Mouse (Mus musculus): ENCODE data around the gene Phactr4. TPM values are rescaled to one million over a fixed set of nuclear protein-coding genes. Genes with fewer than 3 reads are reported as not detected.

The Phactr4 gene
- polyA plus RNA-seq, 1 experiment from 2014 or later, result 10.3 TPM

- Histone ChIP-seq H3K4me1 (replicated peaks) (no peaks in the 10 kb centered on the region), H3K9me3 (replicated peaks) (no peaks in the 10 kb centered on the region), H3K27ac (no peak overlapping the region), H3K4me3 (replicated peaks) (no peak overlapping the region), H3K4me2 (no peak overlapping the region), H3K36me3 (peaks cover 91% of the 10 kb centered on the region), H3K9ac (no peak overlapping the region), H3K27me3 (no peaks in the 10 kb centered on the region)
- DNase-seq (no peak), ATAC-seq (ENCODE audit: low read depth) (no peak)
- 83% methylated on average over 18 of the region's 18 CpGs for WGBS (ENCODE audit: insufficient replicate concordance)
These were observed 54.6 kb downstream of the Phactr4 start for GRCm38 (mm10) chr4:132367480-132368201.

- 87% methylated on average over 13 of the region's 13 CpGs for whole genome bisulfite sequencing (ENCODE audit: insufficient replicate concordance)
- Histone ChIP-seq H3K27ac (no peak overlapping the region), H3K36me3 (peaks cover 89% of the 10 kb centered on the region)
These were observed 56.7 kb downstream of the Phactr4 start for GRCm38 (mm10) chr4:132365450-132366060.

GRCm38 (mm10) chr4:132363487-132363886 is 58.8 kb downstream of the Phactr4 start:
- no peaks in the 10 kb centered on the region for H3K27me3 ChIP-seq
- no peak overlapping the region for H3K4me3 ChIP-seq (replicated peaks)
- no peak overlapping the region for H3K9ac ChIP-seq
- DNase-seq (no peak), ATAC-seq (ENCODE audit: low read depth) (no peak)
- H3K27ac ChIP-seq, result no peak overlapping the region
- H3K4me2 ChIP-seq, result no peak overlapping the region
- no peaks in the 10 kb centered on the region for H3K4me1 ChIP-seq (replicated peaks)
- peaks cover 88% of the 10 kb centered on the region for H3K36me3 ChIP-seq
- H3K9me3 ChIP-seq (replicated peaks), result no peaks in the 10 kb centered on the region
- WGBS (ENCODE audit: insufficient replicate concordance), result 92% methylated on average over 11 of the region's 11 CpGs

More at GRCm38 (mm10) chr4:132365450-132366060, 56.7 kb downstream of the Phactr4 start:
- no peak overlapping the region for H3K4me3 ChIP-seq (replicated peaks)
- H3K9me3 ChIP-seq (replicated peaks), result no peaks in the 10 kb centered on the region
- no peaks in the 10 kb centered on the region for H3K27me3 ChIP-seq
- no peak for DNase-seq
- no peak for ATAC-seq (ENCODE audit: low read depth)
- H3K9ac ChIP-seq, result no peak overlapping the region
- no peaks in the 10 kb centered on the region for H3K4me1 ChIP-seq (replicated peaks)
- H3K4me2 ChIP-seq, result no peak overlapping the region

- Histone ChIP-seq H3K27me3 (no peaks in the 10 kb centered on the region), H3K4me2 (no peak overlapping the region), H3K9ac (no peak overlapping the region), H3K27ac (no peak overlapping the region), H3K9me3 (replicated peaks) (no peaks in the 10 kb centered on the region), H3K4me3 (replicated peaks) (no peak overlapping the region), H3K36me3 (peaks cover 70% of the 10 kb centered on the region), H3K4me1 (replicated peaks) (peaks cover 30% of the 10 kb centered on the region)
- 76% methylated on average over 4 of the region's 4 CpGs for WGBS (ENCODE audit: insufficient replicate concordance)
- ATAC-seq (ENCODE audit: low read depth) (no peak), DNase-seq (no peak)
These were observed 62.8 kb downstream of the Phactr4 start for GRCm38 (mm10) chr4:132359510-132359909.

- Histone ChIP-seq H3K4me2 (peak overlapping the region; percentile 53), H3K9ac (peak overlapping the region; percentile 63), H3K27me3 (no peaks in the 10 kb centered on the region), H3K9me3 (replicated peaks) (no peaks in the 10 kb centered on the region), H3K36me3 (peaks cover 61% of the 10 kb centered on the region), H3K27ac (peak overlapping the region; percentile 87), H3K4me3 (replicated peaks) (peak overlapping the region; percentile 8; the same call in 1 of the 2 replicates), H3K4me1 (replicated peaks) (peaks cover 50% of the 10 kb centered on the region)
- DNase-seq (no peak), ATAC-seq (ENCODE audit: low read depth) (peak; percentile 85)
- 32% methylated on average over 12 of the region's 12 CpGs for WGBS (ENCODE audit: insufficient replicate concordance)
These were observed 66.1 kb downstream of the Phactr4 start for GRCm38 (mm10) chr4:132356170-132356569.

GRCm38 (mm10) chr4:132355403-132355802 is 66.9 kb downstream of the Phactr4 start:
- Histone ChIP-seq H3K27ac (peak overlapping the region; percentile 87), H3K9ac (no peak overlapping the region), H3K4me3 (replicated peaks) (no peak overlapping the region), H3K4me2 (no peak overlapping the region), H3K36me3 (peaks cover 62% of the 10 kb centered on the region), H3K4me1 (replicated peaks) (peaks cover 58% of the 10 kb centered on the region), H3K27me3 (no peaks in the 10 kb centered on the region), H3K9me3 (replicated peaks) (no peaks in the 10 kb centered on the region)
- 78% methylated on average over 3 of the region's 3 CpGs for WGBS (ENCODE audit: insufficient replicate concordance)
- ATAC-seq (ENCODE audit: low read depth) (no peak), DNase-seq (no peak)

GRCm38 (mm10) chr4:132354571-132354970 is 67.7 kb downstream of the Phactr4 start:
- no peaks in the 10 kb centered on the region for H3K27me3 ChIP-seq
- H3K4me2 ChIP-seq, result peak overlapping the region; percentile 77
- H3K4me3 ChIP-seq (replicated peaks), result no peak overlapping the region
- H3K4me1 ChIP-seq (replicated peaks), result peaks cover 66% of the 10 kb centered on the region
- no peaks in the 10 kb centered on the region for H3K9me3 ChIP-seq (replicated peaks)
- WGBS (ENCODE audit: insufficient replicate concordance), result 86% methylated on average over 4 of the region's 4 CpGs
- DNase-seq (no peak), ATAC-seq (ENCODE audit: low read depth) (no peak)
- peak overlapping the region; percentile 97 for H3K27ac ChIP-seq
- peaks cover 59% of the 10 kb centered on the region for H3K36me3 ChIP-seq
- peak overlapping the region; percentile 92 for H3K9ac ChIP-seq

GRCm38 (mm10) chr4:132353481-132353885 is 68.8 kb downstream of the Phactr4 start, which contains the start of gene Rcc1:
Gene Rcc1 (minus strand): TSS chr4:132353605.
- H3K27ac ChIP-seq, result peak within 1 kb of the TSS; percentile 97
- H3K4me3 ChIP-seq (replicated peaks), result peak within 1 kb of the TSS; percentile 84
- H3K27me3 ChIP-seq, result no peaks in the 10 kb centered on the region
- ATAC-seq (ENCODE audit: low read depth) (peak; percentile 78), DNase-seq (peak; percentile 87)
- H3K9me3 ChIP-seq (replicated peaks), result no peaks in the 10 kb centered on the region
- peak within 1 kb of the TSS; percentile 92 for H3K9ac ChIP-seq
- peak within 1 kb of the TSS; percentile 77 for H3K4me2 ChIP-seq
- peaks cover 49% of the 10 kb centered on the region for H3K36me3 ChIP-seq
- under 1% methylated on average over 31 of the region's 31 CpGs for WGBS (ENCODE audit: insufficient replicate concordance)
- H3K4me1 ChIP-seq (replicated peaks), result peaks cover 72% of the 10 kb centered on the region

- WGBS (ENCODE audit: insufficient replicate concordance), result under 1% methylated on average over 14 of the region's 14 CpGs
These were observed 69.5 kb downstream of the Phactr4 start for GRCm38 (mm10) chr4:132352739-132353138.

GRCm38 (mm10) chr4:132351401-132351800 is 70.9 kb downstream of the Phactr4 start:
- Histone ChIP-seq H3K27me3 (no peaks in the 10 kb centered on the region), H3K27ac (peak overlapping the region; percentile 97), H3K4me1 (replicated peaks) (peaks cover 61% of the 10 kb centered on the region), H3K4me2 (peak overlapping the region; percentile 77), H3K36me3 (peaks cover 32% of the 10 kb centered on the region), H3K4me3 (replicated peaks) (peak overlapping the region; percentile 84), H3K9me3 (replicated peaks) (no peaks in the 10 kb centered on the region), H3K9ac (peak overlapping the region; percentile 92)
- ATAC-seq (ENCODE audit: low read depth), result no peak
- 13% methylated on average over 1 of the region's 1 CpGs for WGBS (ENCODE audit: insufficient replicate concordance)
- no peak for DNase-seq

More at GRCm38 (mm10) chr4:132352739-132353138, 69.5 kb downstream of the Phactr4 start:
- H3K27ac ChIP-seq, result peak overlapping the region; percentile 97
- no peak for ATAC-seq (ENCODE audit: low read depth)
- DNase-seq, result no peak
- H3K36me3 ChIP-seq, result peaks cover 42% of the 10 kb centered on the region
- peak overlapping the region; percentile 84 for H3K4me3 ChIP-seq (replicated peaks)
- H3K27me3 ChIP-seq, result no peaks in the 10 kb centered on the region
- peak overlapping the region; percentile 77 for H3K4me2 ChIP-seq
- no peaks in the 10 kb centered on the region for H3K9me3 ChIP-seq (replicated peaks)
- peaks cover 72% of the 10 kb centered on the region for H3K4me1 ChIP-seq (replicated peaks)
- peak overlapping the region; percentile 92 for H3K9ac ChIP-seq

GRCm38 (mm10) chr4:132350854-132351253 is 71.4 kb downstream of the Phactr4 start:
- peaks cover 61% of the 10 kb centered on the region for H3K4me1 ChIP-seq (replicated peaks)
- peak; percentile 8; the same call in 1 of the 2 replicates for ATAC-seq (ENCODE audit: low read depth)
- no peaks in the 10 kb centered on the region for H3K9me3 ChIP-seq (replicated peaks)
- H3K4me3 ChIP-seq (replicated peaks), result peak overlapping the region; percentile 84; the same call in 1 of the 2 replicates
- peak overlapping the region; percentile 77 for H3K4me2 ChIP-seq
- H3K27ac ChIP-seq, result peak overlapping the region; percentile 97
- DNase-seq, result no peak
- no peaks in the 10 kb centered on the region for H3K27me3 ChIP-seq
- peak overlapping the region; percentile 92; the same call in 1 of the 2 replicates for H3K9ac ChIP-seq
- WGBS (ENCODE audit: insufficient replicate concordance), result 43% methylated on average over 3 of the region's 3 CpGs
- peaks cover 29% of the 10 kb centered on the region for H3K36me3 ChIP-seq
